Mouse (Mus musculus) CH12.LX (cell line): ENCODE data around the gene Hba-a1.

Source experiments
- CTCF ChIP-seq, 2 experiments: IDR thresholded peaks in 1 of 2; conservative IDR thresholded peaks in 1 of 2; 2 replicates each; pipeline ENCODE4 v1.5.1; 2011 to 2012; ENCODE audit warnings: low read depth in 2 of 2, low read length in 2 of 2, improper control_type of control experiment in 1 of 2, inconsistent platforms in 1 of 2, mild to moderate bottlenecking in 1 of 2, moderate library complexity in 1 of 2
- E2F4 ChIP-seq: IDR thresholded peaks from 2 replicates; pipeline ENCODE4 v1.6.1; 2011; ENCODE audit warnings: low read depth, low read length, improper control_type of control experiment; ENCODE audit not compliant: insufficient replicate concordance
- ELF1 ChIP-seq: IDR thresholded peaks from 2 replicates; pipeline ENCODE4 v1.6.1; 2014; ENCODE audit warnings: low read depth, mild to moderate bottlenecking, inconsistent platforms, low read length, improper control_type of control experiment
- HCFC1 ChIP-seq: IDR thresholded peaks from 2 replicates; pipeline ENCODE4 v1.6.1; 2012; ENCODE audit warnings: low read depth, mild to moderate bottlenecking, inconsistent platforms, low read length, improper control_type of control experiment
- JUND ChIP-seq: conservative IDR thresholded peaks from 2 replicates; pipeline ENCODE4 v1.6.1; 2011; ENCODE audit warnings: low read depth, low read length, improper control_type of control experiment
- POLR2A ChIP-seq: IDR thresholded peaks from 2 replicates; pipeline ENCODE4 v1.6.1; 2011; ENCODE audit warnings: low read depth, mild to moderate bottlenecking, improper control_type of control experiment, low read length
- RAD21 ChIP-seq: IDR thresholded peaks from 2 replicates; pipeline ENCODE4 v1.6.1; 2011; ENCODE audit warnings: low read depth, mild to moderate bottlenecking, low read length, improper control_type of control experiment, moderate library complexity
- USF1 ChIP-seq: IDR thresholded peaks from 2 replicates; pipeline ENCODE4 v1.6.1; 2014; ENCODE audit warnings: low read depth, mild to moderate bottlenecking, inconsistent platforms, low read length, improper control_type of control experiment
- ZC3H11A ChIP-seq: IDR thresholded peaks from 2 replicates; pipeline ENCODE4 v1.6.1; 2012; ENCODE audit warnings: low read depth, mild to moderate bottlenecking, inconsistent platforms, low read length, improper control_type of control experiment
- ZMIZ1 ChIP-seq: IDR thresholded peaks from 2 replicates; pipeline ENCODE4 v1.6.1; 2012; ENCODE audit warnings: low read depth, mild to moderate bottlenecking, inconsistent platforms, low read length, improper control_type of control experiment
- ZNF384 ChIP-seq: IDR thresholded peaks from 2 replicates; pipeline ENCODE4 v1.6.1; 2012; ENCODE audit warnings: low read depth, low read length, improper control_type of control experiment, inconsistent platforms

- TF ChIP-seq CTCF (conservative IDR thresholded peaks at IDR 0.05 in 1 of 2, IDR thresholded peaks at IDR 0.05 in 1 of 2; ENCODE audit: low read depth in 2 of 2, low read length in 2 of 2) (no peak), JUND (no peak), ELF1 (no peak), ZMIZ1 (no peak), HCFC1 (no peak), USF1 (no peak), POLR2A (no peak), E2F4 (no peak), ZNF384 (no peak), ZC3H11A (no peak), RAD21 (no peak)
These were observed 45.9 kb upstream of the Hba-a1 start for GRCm38 (mm10) chr11:32237411-32237795.
